Mouse (Mus musculus) erythroid progenitor cell, adult 5-6 weeks (primary cell): ENCODE data around the gene Shank2. TPM values are rescaled to one million over a fixed set of nuclear protein-coding genes. Genes with fewer than 3 reads are reported as not detected.

ENCODE experiments used
- ATAC-seq: replicated peaks from 2 replicates; pipeline ENCODE4 v1.8.0; 2016; ENCODE audit warnings: moderate number of reproducible peaks, mild to moderate bottlenecking, moderate TSS enrichment, inconsistent platforms; ENCODE audit not compliant: poor library complexity, low FRiP score, severe bottlenecking
- total RNA-seq, 2 experiments: library from RNA; stranded (forward) in 1 of 2; stranded (reverse) in 1 of 2; fragments of 150-400 nt in 1 of 2; fragments of 186-747, 209-891 nt in 1 of 2; gene quantifications; 2 replicates each; pipeline versions ENCODE4 v1.2.3 to v1.2.4; 2015 to 2017; ENCODE audit warnings: low replicate concordance in 2 of 2

Gene Shank2
- total RNA-seq, 2 experiments from 2014 or later, result 1.3 TPM; not detected in 1

DNA sequence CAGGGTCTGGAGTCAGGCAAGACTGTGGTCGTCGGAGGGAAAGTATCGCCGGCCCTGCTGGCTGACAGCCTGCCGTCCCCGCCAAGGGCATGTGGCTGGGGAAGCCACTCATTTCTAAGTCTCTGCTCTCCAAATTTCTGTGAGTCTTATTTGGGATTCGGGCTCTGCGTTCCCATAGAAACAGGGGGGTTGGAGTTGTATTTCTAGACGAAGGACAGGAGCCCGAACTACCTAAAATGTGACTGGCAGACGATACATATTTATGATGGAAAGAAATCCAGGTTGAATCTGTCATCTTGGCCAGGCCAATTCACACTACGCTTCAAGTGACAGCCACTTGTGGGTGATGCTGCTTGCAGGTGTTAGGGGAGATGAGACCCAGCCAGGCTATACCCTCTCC is 92.4 kb downstream of the Shank2 start:
- no peak for ATAC-seq

DNA sequence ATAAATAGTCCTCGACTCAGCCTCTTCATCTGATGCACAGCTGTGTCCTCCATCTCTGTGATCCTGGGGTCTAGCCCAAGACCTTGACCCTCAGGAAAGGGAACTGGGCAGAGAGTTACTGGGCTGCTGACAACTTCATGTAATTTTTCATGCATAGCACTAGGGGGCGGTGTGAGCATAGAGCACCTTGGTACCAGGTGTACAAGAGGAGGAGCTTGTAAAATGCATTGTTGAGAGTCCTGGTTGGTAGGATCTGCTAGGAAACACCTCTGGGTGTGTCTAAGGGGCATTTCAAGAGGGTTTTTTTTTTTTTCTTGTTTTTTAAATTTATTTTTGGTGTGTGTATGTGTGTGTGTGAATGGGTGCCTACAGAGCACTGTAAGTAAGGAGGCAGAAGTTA is 95.6 kb downstream of the Shank2 start:
- no peak for ATAC-seq

DNA sequence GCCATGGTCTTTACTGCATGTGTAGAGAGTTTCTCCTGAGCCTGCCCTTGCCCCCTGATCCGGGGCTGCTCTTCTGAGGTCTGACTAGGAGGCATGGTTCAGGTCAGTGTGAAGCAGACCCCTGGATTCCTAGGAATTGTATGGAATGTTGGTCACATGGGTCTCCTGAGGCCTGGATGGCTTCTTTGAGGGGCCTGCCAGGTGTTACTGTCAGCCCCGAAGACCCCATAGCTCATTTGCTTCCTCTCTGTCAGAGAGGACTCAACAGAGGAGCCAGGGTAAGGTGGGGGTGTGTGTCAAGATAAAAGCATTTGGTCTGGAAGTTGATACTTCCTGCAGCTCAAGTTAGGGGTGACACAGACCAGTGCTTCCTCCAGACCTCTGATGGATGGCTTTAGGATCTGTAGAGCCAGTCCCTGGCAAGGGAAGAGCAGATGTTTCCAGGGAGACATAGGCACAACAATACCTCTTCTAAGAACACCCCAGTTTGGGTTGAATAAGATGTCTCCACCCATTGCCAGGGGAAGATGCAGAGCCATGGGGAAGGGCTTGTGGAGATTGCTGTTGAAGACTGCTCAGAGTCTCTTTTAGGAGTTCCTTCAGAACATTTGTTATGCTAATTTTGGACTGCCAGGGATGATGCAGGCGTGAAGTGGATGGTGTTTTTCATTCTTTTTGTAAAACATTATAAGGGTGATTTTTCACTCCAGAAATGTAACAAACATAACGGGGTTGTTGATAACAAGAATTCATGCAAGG is 100.7 kb downstream of the Shank2 start:
- no peak for ATAC-seq

DNA sequence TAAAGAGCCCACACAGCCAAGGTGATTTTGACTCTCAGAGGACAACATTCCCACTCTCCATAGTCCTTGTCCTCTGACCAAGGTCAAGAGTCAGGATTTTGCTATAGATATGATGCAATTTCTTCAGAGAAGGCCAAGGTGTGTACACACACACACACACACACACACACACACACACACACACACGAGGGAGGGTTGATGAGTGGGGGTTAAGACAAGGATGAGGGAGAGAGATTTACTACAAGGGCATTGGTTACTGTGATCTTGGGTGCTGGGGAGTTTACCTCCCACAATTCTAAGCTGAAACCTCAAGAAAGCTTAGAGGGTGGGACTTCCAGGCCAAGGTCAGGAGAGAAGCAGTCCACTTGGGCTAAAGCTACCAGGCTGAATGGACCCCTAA is 104.2 kb downstream of the Shank2 start:
- ATAC-seq, result no peak

DNA sequence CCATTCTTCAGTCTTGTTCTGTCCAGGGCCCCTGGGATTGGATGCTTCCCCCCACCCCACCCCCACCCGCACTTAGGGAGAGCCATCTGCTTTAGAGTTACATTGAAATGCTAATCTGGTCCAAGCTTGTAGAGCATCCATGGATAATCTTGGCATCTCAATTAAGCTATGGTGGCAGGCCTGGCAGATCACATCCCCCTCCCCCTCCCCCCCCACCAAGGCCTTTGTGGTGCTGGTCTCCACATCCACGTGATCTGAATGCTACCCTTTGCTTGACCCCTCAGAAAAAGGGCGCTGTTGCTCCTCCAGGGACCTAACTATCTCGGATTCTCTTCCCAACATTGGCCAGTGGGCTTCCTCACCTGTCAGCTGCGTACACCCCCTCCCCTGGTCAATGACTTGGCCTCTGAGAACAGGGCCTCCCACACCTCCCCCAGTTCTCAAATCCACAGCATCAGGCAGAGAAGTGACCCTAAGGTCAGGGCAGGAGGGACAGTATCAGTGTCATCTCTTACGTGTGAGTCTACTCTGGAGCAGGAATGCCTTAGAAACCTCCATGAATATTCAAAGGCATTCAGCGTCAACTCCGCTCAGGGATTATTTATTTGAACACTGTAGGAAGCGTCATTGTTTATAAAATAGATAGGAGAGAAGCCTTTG is 104.8 kb downstream of the Shank2 start:
- ATAC-seq, result no peak

DNA sequence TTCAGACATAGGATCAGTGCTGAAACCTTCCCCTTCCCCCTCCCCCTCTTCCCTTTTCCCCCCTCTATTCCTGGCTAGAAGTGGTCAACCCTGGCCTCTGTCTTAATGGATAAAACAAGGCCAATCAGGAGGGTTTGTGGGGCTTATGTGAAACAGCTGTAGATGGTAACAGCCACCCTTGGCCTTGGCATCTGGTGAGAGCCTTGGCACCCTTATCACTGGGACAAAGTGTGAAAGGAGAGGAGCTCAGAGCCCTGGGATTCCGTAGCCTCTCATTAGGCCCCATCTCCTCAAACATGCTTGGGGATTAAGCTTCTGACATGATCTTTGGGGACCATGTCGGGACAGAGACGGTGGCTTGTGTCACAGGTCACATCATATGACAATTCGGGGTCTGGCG is 106.4 kb downstream of the Shank2 start:
- no peak for ATAC-seq

DNA sequence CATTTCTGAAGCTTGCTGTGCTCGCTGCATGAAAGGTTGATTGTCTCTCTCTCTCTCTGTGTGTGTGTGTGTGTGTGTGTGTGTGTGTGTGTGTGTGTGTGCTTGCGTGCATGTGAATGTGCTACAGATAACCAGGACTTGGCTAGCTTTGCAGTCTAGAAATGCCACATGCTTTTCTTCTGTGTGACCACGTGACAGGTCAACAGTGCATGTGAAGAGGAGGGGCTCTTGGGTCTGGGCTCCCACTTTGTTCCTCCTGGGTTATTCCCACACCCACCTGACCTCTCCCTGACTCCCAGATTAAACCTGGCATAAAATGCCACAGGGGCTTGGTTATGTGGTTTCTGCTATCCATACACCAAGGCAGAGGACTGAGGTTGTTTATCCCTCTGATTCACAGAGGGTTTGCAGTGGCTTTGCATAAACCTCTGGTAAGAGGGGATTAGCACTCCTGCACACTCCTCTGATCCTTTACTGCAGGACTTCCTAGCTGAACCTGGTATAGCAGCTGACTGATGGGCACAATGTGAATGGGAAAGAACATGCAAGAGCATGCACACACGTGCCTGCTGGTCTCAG is 109.4 kb downstream of the Shank2 start:
- ATAC-seq, result no peak

DNA sequence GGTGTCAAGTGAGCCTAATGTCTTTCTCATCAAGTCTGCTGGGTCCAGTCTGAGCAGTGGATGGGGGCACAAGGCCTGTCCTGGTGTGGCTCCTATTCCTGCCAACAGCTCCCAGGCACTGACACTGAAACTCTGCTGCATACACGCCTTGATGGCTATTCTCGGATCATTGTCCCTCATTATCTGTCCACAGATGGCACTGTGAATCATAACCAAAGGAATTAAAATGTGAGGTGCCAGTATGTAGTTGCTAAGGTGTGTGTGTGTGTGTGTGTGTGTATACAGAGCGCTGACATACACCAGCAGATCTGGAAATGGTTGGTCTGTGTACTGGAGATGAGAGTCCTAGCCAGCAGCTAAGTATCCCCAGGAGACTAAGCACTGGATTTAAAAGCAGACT is 110.3 kb downstream of the Shank2 start:
- no peak for ATAC-seq

DNA sequence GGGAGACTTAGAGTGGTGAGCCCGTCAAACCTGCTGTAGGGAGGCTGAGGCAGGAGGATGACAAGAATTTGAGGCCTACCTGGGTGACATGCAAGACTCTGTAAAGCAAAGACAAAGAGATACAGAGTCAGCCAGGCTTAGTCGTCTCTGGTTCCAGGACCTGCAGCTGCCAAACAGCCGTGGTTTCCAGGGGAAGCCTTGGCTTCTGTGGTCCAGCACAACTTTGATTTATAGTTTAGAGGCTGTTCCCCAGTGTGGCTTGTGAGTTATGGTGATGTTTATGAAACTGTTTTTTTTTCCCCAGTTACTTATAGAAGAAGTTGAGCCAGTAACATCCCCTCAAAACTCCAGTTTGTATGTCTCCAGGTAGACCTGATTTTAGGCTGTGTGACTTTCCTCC is 112.5 kb downstream of the Shank2 start:
- ATAC-seq, result no peak

DNA sequence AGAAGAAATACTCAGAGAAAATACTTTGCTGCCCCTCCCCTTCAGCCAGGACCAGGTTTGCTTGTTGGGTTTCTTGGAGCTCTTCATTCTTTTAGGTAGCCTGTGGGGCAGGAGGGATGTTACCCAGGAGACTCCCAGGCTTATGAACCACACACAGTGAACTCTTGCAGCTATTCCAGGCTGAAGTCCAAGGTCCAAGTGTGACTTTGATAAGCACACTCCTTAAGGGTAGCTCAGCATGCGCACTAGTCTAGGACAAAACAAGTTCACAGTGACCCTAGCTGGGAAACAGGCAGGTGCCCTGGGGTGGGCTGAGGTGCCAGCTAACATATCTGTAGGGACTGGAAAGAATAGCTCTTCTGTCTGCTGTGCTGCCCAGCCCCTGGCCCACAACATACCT is 117.8 kb downstream of the Shank2 start:
- no peak for ATAC-seq

DNA sequence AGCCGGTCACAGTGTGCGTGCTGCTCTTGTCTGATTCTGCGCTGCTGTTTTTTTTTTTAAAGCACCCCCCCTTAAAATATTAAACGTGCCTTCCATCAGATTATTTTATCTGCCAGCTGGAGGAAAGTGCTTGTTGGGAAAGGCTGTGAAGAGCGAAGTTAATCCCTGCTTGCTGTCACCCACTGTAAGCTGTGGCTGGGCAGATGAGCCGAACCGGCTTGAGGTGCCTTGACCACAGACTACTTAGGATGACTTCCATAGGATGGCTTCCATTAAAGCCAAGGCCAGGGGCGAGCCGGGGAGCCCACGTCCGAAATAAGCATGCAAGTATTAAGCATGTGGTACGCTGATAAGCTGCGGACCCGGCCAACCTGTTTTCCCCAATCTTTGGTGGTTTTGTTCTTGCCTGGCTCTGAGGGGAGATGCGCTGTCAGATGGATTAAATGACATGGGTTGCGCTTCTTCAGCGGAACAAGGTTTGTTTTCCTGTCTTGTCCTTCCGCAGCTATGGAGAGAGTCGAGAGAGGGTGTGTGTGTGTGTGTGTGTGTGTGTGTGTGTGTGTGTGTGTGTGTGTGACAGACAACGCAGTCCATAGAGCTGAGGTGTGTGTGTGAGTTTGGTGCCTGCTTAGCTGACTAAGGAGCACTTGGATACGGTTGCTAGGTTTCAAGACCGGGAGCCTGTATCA is 131.1 kb downstream of the Shank2 start:
- no peak for ATAC-seq

DNA sequence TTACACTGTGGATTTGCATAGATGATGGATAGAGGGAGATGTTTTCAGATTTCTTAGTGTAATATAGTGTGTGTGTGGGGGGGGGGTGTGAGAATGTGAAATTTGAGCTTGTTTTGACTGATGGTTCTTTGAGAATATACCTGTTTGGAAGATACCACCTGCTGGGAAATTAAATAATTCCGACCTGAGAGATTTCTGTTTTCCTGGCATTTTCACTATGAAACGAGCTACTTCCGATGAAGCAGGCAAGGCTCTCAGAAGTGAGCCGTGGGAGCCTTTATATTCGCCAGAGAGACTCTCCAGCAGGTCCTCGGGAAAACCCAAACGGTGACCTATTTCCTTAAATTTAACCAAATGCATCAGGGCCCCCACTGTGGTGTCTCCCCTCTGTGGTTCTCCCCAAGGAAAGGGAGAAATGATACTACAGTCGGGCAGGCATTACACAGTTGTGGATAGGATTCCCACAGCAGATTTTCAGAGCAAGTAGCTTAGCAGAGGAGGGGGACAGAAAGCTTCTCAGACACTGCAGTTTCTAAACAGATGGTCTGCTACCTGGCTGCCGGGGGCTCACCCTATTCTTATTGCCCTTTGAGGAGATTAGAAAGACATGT is 131.8 kb downstream of the Shank2 start:
- no peak for ATAC-seq

DNA sequence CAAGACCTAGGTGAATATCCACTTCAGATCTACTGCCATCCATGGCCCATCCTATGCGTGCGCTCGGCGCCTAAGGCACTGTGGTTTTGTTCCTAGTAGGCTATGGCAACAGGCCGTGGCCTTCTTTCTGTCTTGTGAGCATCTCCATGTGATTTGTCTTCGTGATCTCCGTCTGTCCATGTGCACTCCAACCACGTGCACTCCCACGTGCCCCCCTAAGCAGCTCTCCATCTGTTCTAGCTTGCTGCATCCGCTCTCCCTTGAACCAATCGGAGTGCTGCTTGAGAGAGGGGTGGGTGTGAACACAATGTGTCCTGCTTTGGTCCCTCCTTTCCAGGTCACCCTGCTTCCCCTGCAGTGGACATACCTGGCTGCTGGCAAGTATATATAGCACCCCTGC is 133.0 kb downstream of the Shank2 start:
- no peak for ATAC-seq

DNA sequence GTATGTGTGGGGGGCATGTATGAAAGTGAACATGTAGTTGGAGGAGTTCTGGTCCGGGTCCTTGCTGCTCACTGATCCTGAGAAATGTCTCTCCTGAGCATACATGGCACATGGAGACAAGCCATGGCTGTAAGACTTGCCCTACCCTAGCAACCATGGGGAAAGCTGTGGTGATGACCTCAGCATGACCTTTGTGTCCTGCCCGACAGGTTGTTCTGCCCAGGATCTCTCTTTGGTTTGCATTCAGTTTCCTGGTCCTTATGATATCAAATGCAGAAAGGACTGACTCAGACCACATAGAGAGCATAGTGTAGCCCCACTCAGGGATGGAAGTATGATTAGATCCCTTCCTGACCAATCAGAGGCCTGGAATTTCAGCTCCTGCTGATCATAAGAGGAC is 136.1 kb downstream of the Shank2 start:
- no peak for ATAC-seq

DNA sequence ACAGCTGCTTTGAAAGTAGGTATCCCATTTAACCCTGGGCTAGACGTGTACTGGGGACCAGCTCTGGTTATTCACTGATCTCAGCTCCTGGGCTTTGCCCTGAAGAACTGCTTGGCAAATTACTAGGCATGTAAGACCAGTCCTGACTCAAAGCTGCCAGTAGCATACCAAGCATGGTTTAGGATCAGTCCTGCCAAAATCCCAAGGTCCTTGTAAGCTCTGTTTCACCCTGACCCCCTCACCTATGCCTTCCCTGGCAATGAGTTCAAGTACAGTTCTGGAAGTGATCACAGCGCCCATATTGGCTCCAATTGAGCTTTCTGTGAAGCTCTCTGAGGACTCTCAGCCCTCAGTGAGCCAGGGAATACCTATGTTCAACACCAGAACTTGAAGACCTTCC is 136.7 kb downstream of the Shank2 start:
- no peak for ATAC-seq

DNA sequence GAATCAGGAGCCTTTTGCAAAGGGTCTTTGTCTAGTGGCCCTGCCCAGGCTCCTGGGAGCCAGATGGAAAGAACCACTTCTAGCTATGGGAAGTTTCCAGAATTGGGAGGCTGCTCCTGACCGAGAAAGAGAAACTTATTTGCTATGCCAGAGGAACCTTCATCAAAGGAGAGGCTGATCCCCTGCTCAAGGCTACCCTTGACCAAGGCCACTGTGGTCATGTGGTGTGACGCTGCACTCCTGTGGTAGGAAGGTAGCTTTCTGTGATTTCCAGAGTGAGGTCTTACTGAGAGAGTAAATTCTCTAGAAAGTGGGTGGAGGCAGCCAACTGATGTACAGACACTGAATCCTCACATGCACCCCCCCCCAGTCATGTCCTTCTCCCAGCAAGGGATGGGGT is 138.0 kb downstream of the Shank2 start:
- ATAC-seq, result no peak

DNA sequence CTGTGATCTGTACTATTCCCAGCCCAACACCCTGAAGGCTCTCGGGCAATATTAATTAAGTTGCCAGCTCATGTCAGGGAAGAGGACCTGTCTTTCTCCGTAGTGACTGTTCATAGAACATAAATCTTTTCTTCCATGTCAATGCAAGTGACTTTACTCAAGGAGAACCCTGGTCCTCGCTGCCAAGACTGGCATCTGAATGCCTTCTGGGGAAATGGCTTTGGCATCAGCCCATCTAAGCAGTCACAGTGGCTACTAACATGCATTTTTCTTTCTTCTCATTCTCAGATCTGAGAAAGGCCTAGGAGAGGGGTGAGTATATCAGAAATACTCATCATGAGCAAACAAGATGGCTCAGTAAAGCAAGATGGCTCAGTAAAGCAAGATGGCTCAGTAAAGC is 138.7 kb downstream of the Shank2 start:
- no peak for ATAC-seq

DNA sequence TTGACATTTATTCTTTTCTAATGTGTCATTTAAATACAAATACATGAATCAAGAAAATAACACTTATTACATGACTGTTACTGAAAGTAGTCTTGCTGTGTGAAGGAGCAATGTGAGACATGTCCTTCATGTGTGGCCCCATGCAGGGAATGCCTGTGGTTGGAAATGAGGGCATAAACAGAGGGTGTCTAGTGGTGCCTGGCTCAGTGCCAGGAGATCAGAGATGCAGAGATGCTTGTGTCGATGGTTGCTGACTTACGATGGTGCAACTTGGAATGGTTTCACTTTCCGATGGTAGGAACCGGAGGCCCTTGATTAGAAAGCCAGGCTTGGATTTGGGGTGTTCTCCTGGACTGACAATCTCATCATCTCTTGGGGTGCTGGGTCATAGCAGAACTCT is 140.3 kb downstream of the Shank2 start:
- ATAC-seq, result no peak

DNA sequence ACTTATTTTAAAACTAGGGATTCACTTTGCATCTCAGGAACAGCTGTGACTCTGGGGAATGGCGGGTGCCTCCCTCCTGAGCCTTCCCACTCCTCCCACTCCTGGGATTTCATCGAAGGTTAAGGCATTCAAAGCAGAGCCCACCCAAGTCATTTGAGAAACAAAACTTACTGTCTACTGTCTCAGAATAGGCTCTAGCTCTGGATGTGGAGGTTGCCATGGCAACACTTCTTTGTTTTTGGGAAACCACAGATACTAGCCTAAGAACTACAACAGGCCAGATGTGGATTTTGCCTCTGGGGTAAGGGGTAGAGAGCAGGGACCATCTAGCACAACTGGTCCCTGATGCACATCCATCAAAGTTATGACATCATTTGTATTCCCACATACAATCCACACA is 142.2 kb downstream of the Shank2 start:
- no peak for ATAC-seq

DNA sequence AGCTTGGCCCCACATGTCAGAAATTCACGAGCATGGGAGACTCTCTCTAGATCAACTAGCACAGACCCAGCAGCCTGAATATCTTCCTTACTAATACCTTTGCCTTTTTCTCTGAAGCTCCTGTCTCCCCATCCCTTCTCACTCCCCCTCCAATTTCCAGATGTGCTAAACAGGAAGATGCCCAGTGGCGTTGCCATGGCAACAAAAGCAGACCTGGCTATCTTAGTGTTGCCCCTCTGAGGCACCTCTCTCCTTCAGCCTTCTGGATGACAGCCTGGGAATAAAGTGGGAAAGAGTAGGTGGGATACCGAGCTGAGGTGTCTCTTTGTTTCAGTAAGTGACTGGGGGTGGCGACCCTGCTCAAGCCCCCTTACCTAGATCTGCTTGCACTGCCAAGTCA is 146.4 kb downstream of the Shank2 start:
- no peak for ATAC-seq
